Mouse (Mus musculus) thymus, postnatal 25 days (tissue): Measurements from ENCODE around the gene Gm17019.
"Not testable (repeated sequence)": the region's sequence is repeated elsewhere in the genome, so short reads cannot be mapped to it uniquely, and the experiment has no call there.

ENCODE experiments used
- DNase-seq: peaks from one replicate; pipeline ENCODE4 v3.0.0; 2022

Gm17019 gene

DNA sequence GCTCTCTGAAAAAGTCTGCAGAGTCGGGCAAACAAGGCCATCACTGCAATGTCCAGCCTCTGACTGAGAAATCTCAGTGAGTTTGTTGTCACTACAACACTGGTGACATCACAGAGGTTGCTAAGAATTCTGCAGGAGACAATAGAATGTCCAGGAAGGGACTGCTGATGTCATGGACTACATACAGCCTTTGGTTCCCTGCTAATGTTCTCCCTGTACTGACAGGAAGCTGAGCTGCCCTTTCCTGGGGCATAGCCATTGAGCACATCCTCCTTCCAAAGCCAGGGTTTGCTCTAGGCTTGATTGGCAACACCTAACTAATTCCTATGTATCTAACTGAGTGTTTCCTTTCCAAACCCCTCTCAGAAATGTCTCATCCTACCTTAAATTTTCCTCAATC, at the start of gene Gm17019:
TSS of gene Gm17019 (minus strand) at position 101 of the 400 bp plus-strand sequence.
- DNase-seq = not testable (repeated sequence)

DNA sequence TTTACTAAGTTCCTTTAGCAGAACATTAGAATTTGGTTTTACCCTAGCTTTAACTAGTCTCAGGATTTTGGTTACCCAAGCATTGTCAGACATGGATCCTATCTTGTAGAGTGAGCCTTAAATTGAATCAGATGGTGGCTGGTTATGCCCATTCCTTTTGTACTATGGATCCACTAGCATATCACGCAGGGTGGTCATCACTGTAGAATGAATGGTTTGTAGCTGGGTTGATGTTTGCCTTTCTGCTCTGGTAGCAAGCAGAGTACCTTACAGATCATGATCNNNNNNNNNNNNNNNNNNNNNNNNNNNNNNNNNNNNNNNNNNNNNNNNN, 29.6 kb upstream of the Gm17019 start:
- not testable (repeated sequence) for DNase-seq

- DNase-seq = not testable (repeated sequence)
These were observed 29.0 kb upstream of the Gm17019 start for GRCm38 (mm10) chr5:15061638-15062384.

- not testable (repeated sequence) for DNase-seq
These were observed 21.6 kb upstream of the Gm17019 start for GRCm38 (mm10) chr5:15054151-15055025.

- DNase-seq = not testable (repeated sequence)
These were observed 20.8 kb upstream of the Gm17019 start for GRCm38 (mm10) chr5:15053606-15053962.

DNA sequence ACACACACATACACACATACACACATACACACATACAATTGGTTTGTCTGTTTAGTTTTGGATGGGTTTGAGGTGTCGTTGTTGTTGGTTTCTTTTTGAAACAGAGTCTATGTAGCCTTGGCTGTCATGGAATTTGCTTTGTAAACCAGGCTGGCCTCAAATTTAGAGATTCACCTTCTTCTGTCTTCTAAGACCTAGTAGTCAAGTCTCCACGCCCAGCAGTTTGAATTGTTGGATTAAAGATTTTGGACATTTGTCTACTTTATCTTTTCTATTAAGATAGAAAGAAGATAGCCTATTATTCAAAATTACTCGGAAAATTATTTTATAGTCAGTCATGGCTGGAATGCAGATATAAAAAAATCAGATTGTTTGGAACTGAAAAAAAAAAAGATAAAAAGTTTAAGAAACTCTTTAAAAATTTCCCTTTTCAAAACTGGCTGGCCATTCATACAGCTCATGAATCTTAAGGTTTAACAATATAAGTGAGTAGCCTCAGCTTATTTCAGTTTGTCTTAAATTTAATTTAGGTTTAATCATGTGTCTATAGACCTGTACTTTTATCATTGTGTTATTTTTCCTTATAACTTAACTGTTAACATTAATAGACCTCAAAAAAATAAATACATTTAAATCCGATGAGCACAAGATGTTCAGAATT, 20.3 kb upstream of the Gm17019 start:
- DNase-seq = not testable (repeated sequence)

- DNase-seq = not testable (repeated sequence)
These were observed 18.0 kb upstream of the Gm17019 start for GRCm38 (mm10) chr5:15050807-15051206.

DNA sequence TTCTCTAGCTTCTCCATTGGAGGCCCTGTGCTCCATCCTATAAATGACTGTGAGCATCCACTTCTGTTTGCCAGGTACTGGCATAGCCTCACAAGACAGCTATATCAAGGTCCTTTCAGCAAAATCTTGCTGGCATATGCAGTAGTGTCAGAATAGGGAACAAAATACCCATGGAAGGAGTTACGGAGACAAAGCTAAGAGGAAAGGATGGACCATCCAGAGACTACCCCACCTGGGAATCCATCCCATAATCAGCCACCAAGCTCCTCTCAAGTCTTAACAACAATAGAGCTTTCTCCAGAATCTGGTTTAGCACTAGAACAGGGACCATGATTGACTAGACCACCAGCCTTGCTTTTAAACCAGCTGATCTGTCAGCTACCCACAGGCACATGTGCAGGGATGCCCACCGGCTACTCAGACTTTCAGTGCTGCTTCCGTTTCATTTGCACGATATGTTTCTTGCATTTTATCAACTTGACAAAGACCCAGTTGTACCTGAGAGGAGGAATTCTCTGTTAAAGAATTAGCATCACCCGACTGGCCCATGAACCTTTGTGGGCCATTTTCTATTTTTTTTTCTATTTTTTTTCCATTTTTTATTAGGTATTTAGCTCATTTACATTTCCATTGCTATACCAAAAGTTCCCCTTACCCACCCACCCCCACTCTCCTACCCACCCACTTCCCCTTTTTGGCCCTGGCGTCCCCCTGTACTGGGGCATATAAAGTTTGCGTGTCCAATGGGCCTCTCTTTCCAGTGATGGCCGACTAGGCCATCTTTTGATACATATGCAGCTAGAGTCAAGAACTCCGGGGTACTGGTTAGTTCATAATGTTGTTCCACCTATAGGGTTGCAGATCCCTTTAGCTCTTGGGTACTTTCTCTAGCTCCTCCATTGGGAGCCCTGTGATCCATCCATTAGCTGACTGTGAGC, 12.3 kb upstream of the Gm17019 start:
- DNase-seq = not testable (repeated sequence)

DNA sequence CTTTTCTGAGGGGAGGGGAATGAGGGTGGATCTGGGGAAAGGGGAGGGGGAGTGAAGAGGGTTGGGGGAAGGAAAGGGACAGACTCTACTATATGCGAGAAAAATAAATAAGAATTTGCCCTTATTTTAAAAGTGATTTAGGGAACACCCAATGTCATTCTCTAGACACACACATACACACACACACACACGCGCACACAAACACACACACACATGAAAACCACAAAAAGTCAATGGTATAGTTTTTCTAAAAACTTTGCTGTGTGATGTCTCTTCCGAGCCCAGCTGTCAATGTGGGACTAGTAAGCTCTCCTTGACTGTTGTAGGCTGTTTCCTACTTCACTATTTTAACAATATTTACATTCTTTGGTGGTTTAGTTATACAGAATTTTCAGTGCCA, 8.0 kb upstream of the Gm17019 start:
- DNase-seq = not testable (repeated sequence)

DNA sequence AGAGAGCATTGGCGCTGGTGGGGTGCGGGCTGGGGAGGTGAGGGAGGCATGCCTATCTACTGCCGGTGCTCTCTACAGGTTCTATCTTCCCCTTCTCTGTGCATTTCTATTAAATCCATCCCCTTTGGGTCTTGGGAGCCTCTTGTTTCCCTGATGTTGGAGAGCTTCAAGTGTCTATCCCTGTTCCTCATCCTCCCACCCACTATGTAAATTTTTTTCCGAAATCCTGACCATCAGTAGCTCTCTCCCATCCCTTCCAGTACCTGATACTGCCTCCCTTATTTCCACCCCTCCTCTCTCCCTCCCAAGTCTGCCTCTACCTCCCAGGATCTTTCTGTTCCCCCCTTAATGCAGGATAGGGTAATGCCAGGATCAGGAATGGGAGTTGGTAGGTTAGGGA, 7.2 kb upstream of the Gm17019 start:
- not testable (repeated sequence) for DNase-seq

GRCm38 (mm10) chr5:15024316-15024715, 8.5 kb downstream of the Gm17019 start:
- not testable (repeated sequence) for DNase-seq

- DNase-seq = not testable (repeated sequence)
These were observed 12.7 kb downstream of the Gm17019 start for GRCm38 (mm10) chr5:15020067-15020466.

DNA sequence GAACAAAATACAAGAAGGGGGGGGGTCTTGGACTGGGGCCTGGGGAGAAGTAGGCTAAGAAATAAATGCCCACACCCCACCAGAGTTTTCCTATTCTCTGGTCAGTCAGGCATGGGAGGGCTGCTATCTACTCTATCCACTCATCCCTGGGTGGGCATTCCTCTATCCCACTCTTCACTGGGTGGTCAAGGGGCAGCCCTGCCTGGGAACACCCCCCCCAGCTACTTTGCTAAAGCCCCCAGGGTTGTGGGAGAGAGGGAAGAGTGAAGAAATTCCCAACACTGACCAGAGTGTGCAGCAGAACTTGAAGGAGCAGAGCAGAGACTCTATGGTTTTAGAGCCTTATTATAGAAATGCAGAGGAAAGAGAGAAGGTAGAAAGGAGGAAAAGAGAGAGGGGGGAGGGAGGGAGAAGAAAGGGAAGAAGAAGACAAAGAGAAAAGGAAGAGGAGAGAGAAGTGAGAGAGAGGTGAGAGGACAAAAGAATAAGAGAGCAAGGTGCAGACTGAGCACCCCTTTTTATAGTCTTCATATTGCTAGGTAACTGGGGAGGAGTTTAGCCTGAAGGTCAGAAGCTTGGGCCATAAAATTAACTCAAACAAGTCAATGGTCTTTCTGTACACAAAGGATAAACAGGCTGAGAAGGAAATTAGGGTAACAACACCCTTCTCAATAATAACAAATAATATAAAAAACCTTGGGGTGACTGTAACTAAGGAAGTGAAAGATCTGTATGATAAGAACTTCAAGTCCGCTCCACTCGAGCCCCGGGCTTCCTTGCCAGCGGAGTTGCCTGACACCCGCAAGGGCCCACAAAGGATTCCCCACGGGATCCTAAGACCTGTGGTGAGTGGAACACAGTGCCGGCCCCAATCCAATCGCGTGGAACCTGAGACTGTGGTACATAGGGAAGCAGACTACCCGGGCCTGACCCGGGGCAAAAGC, 21.9 kb downstream of the Gm17019 start:
- DNase-seq = not testable (repeated sequence)

DNA sequence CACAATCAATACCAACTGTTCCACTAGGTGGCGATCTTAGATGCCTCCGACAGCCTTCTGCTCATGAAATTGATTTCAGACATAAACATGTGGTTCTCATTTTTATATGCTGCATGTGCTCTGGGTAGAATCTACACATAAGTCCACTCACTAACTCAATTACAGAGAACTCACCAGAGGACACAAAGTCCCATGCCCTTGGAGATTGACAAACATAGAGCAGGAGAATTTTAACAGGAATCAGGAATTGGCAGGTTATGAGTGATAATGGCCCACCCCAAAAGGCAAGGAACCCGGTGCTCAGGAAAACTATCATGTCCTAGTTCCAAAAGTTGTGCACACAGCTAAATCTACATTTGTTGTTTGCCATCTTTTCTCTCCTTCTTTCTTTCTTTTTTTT, 25.9 kb downstream of the Gm17019 start:
- DNase-seq = not testable (repeated sequence)

GRCm38 (mm10) chr5:15006288-15006687, 26.5 kb downstream of the Gm17019 start:
- DNase-seq = not testable (repeated sequence)

DNA sequence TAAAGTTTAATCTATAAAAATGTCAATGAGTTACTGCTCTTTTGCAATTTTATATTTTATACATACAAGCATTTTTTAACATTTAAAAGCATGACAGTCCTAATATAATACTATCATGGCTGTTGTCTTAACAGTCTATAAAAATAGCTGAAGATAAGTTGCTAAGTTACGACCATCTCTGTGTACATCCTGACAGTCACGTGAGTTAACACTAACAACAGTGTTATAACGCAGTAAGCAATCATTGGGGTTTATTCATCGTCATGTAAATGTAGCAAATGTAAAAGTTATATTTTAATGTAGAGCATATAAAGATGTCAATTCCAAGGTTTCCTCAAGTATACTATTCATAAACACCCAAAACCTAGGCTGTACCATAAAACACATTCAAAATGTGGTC, 27.2 kb downstream of the Gm17019 start:
- DNase-seq = not testable (repeated sequence)

- not testable (repeated sequence) for DNase-seq
These were observed 27.9 kb downstream of the Gm17019 start for GRCm38 (mm10) chr5:15004569-15005562.

- not testable (repeated sequence) for DNase-seq
These were observed 34.7 kb downstream of the Gm17019 start for GRCm38 (mm10) chr5:14998077-14998476.

DNA sequence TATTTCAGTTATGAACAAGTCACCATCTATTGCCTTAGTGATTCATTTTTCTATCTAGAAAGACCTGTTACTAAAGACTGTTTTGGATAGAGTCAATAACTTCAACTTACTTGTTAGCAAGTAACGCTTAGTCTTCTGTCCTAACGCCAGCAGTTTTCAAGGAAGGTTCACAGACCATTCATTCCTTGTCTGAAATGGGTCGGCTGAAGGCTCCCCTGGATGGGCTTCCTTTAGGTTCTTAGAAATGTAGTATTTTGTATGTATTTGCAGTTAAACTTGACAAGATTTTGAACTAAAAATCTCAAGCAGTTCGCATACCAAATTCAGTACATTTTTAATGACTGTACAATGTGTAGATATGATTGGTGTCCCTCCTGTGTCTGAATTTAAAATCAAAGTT, 35.2 kb downstream of the Gm17019 start:
- not testable (repeated sequence) for DNase-seq
